Mouse (Mus musculus) liver, embryonic 15.5 days (tissue): ENCODE results near the gene B130006D01Rik. TPM values are rescaled to one million over a fixed set of nuclear protein-coding genes. Genes with fewer than 3 reads are reported as not detected.

ENCODE experiments used
- ATAC-seq: fragments of 200-750 bp; cut with Nextera tagmentation; 2 replicates; pipeline ENCODE4 v1.8.0; 2017; ENCODE audit warnings: moderate number of reproducible peaks, mild to moderate bottlenecking, moderate library complexity; ENCODE audit not compliant: insufficient read depth
- H3K27ac ChIP-seq: fragments of 300-500 bp; sonication (generic); replicated peaks from 2 replicates; pipeline ENCODE4 v1.5.1; 2015; ENCODE audit warnings: mild to moderate bottlenecking, inconsistent platforms
- H3K27me3 ChIP-seq: fragments of 300-500 bp; sonication (generic); 2 replicates; pipeline ENCODE4 v1.6.1; 2015; ENCODE audit warnings: mild to moderate bottlenecking, inconsistent platforms
- H3K36me3 ChIP-seq: fragments of 300-500 bp; sonication (generic); replicated peaks from 2 replicates; pipeline ENCODE4 v1.6.1; 2015; ENCODE audit warnings: moderate library complexity, mild to moderate bottlenecking, inconsistent platforms
- H3K4me1 ChIP-seq: fragments of 300-500 bp; sonication (generic); replicated peaks from 2 replicates; pipeline ENCODE4 v1.6.1; 2015; ENCODE audit warnings: inconsistent platforms
- H3K4me2 ChIP-seq: fragments of 300-500 bp; sonication (generic); 2 replicates; pipeline ENCODE4 v1.6.1; 2015; ENCODE audit warnings: moderate library complexity, mild to moderate bottlenecking, inconsistent platforms
- H3K4me3 ChIP-seq: fragments of 300-500 bp; sonication (generic); replicated peaks from 2 replicates; pipeline ENCODE4 v1.5.1; 2015; ENCODE audit warnings: mild to moderate bottlenecking, inconsistent platforms
- H3K9ac ChIP-seq: fragments of 300-500 bp; sonication (generic); 2 replicates; pipeline ENCODE4 v1.6.1; 2015; ENCODE audit warnings: moderate library complexity, mild to moderate bottlenecking, inconsistent platforms
- H3K9me3 ChIP-seq: fragments of 300-500 bp; sonication (generic); replicated peaks from 2 replicates; pipeline ENCODE4 v1.6.1; 2016; ENCODE audit warnings: inconsistent platforms
- WGBS: fragments of 180-500 bp; shearing (Covaris S2); methylation state at CpG from one replicate; pipeline ENCODE4 v1.1.7; 2015; ENCODE audit warnings: mixed read lengths; ENCODE audit not compliant: insufficient replicate concordance; 5-methylcytosine and 5-hydroxymethylcytosine counted together
- polyA plus RNA-seq: library from polyadenylated mRNA; unstranded; fragments of >200 nt; fragmentation: Nextera tagmentation; extraction: Ambion mirVana; gene quantifications from 2 replicates; pipeline ENCODE4 v1.2.1, GENCODE M21; 2015

B130006D01Rik gene
- polyA plus RNA-seq, 1 experiment from 2014 or later, result 0.29 TPM

GRCm38 (mm10) chr11:95698541-95698940 is 24.8 kb upstream of the B130006D01Rik start:
- 78% methylated on average over 5 of the region's 5 CpGs for WGBS
- H3K9me3 ChIP-seq, result no peaks in the 10 kb centered on the region
- no peak overlapping the region for H3K9ac ChIP-seq
- H3K36me3 ChIP-seq, result no peaks in the 10 kb centered on the region
- no peak for ATAC-seq
- no peak overlapping the region for H3K4me3 ChIP-seq
- H3K4me1 ChIP-seq, result peaks cover 27% of the 10 kb centered on the region
- H3K4me2 ChIP-seq, result no peak overlapping the region
- no peaks in the 10 kb centered on the region for H3K27me3 ChIP-seq
- H3K27ac ChIP-seq, result no peak overlapping the region

- H3K4me2 ChIP-seq, result peak overlapping the region; percentile 37
- H3K27ac ChIP-seq, result peak overlapping the region; percentile 80
- H3K27me3 ChIP-seq, result no peaks in the 10 kb centered on the region
- H3K9me3 ChIP-seq, result no peaks in the 10 kb centered on the region
- H3K36me3 ChIP-seq, result no peaks in the 10 kb centered on the region
- no peak overlapping the region for H3K9ac ChIP-seq
- ATAC-seq, result peak; percentile 85
- WGBS, result 42% methylated on average over 13 of the region's 13 CpGs
- peaks cover 32% of the 10 kb centered on the region for H3K4me1 ChIP-seq
- H3K4me3 ChIP-seq, result no peak overlapping the region
These were observed 22.3 kb upstream of the B130006D01Rik start for GRCm38 (mm10) chr11:95700778-95701739.

DNA sequence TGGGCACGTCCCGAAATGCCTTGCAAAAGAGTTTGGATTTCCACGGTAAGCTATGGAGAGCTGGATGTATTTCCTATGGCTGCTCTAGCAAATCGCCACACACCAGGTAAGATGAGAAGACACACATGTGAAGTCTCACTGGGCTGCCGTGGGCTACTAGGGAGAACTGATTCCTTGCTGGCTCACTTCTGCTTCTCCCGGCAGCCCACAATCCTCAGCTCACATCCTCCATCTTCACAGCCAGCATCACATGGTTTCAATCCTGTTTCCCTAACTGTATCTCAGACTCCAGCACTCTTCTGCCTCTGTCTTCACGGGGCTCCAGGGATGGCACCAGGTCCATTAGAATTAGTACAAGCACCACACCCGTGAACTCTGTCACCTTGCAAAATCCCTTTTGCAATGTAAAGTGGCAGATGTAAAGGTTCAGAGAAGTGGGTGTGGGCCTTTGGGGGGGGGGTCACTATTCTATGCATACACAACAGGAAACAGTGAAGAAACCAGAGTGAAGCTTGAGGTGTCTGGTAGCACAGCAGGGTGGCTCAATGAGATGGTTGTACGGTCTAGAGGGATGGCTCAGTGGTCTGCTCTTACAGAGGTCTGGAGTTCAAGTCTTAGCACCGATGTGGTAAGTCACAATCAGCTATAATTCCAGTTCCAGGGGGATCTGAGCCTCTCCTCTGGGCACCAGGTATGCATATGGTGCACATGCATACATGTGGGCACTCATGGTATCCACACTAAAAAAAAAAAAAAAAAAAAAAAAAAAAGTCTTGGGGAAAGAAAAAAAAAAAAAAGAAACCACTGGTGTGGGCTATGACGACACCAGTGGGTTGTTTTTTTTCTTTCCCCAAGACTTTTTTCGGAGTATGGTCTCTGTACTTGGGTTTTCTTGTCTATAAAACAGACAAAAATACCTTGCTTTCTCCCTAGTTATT is 19.1 kb upstream of the B130006D01Rik start:
- H3K27ac ChIP-seq, result no peak overlapping the region
- no peak overlapping the region for H3K4me3 ChIP-seq
- H3K4me1 ChIP-seq, result peaks cover 49% of the 10 kb centered on the region
- H3K9ac ChIP-seq, result no peak overlapping the region
- H3K27me3 ChIP-seq, result no peaks in the 10 kb centered on the region
- H3K9me3 ChIP-seq, result no peaks in the 10 kb centered on the region
- no peak for ATAC-seq
- no peak overlapping the region for H3K4me2 ChIP-seq
- 75% methylated on average over 12 of the region's 12 CpGs for WGBS
- no peaks in the 10 kb centered on the region for H3K36me3 ChIP-seq

DNA sequence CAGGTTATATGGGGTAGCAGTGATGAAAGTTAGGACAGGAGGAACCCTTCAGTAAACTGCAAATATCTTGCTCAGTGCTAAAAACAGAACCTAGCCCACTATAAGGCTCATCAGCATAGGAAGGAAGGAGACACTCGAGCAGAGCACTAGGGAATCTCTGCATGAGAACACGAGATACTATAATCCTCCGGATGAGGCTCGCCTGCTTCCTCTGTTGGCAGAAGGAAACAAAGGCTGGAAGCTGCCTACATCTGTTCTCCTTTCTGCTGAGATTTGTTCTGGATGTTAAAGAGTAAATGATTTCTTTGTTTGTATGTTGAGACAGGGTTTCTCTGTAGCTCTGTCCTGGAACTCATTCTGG is 18.4 kb upstream of the B130006D01Rik start:
- WGBS, result 37% methylated on average over 4 of the region's 4 CpGs
- no peaks in the 10 kb centered on the region for H3K36me3 ChIP-seq
- H3K4me1 ChIP-seq, result peaks cover 50% of the 10 kb centered on the region
- no peak overlapping the region for H3K9ac ChIP-seq
- no peaks in the 10 kb centered on the region for H3K9me3 ChIP-seq
- H3K4me2 ChIP-seq, result no peak overlapping the region
- no peak for ATAC-seq
- H3K4me3 ChIP-seq, result no peak overlapping the region
- H3K27ac ChIP-seq, result no peak overlapping the region
- no peaks in the 10 kb centered on the region for H3K27me3 ChIP-seq

DNA sequence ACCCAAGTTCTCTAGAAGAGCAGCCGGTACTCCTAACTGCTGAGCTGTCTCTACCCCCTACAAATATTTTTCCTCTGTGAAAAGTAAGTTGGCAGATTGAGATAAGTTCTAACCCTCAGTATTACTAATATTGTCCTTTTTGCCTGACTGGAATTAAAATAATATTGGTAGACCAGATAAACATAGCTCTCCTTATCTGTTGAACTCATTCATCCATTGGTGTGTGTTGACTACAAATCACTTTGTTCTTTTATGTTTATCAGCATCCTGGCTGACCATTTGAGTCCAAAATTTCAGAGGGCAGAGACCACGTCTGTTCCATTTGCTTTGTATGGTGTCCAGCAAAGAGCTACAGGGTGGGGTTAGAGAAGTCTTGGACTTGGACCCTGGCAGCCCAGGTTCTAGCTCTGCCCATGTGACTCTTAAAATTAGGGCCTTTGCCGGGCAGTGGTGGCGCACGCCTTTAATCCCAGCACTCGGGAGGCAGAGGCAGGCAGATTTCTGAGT is 13.8 kb upstream of the B130006D01Rik start:
- no peak overlapping the region for H3K4me2 ChIP-seq
- ATAC-seq, result no peak

DNA sequence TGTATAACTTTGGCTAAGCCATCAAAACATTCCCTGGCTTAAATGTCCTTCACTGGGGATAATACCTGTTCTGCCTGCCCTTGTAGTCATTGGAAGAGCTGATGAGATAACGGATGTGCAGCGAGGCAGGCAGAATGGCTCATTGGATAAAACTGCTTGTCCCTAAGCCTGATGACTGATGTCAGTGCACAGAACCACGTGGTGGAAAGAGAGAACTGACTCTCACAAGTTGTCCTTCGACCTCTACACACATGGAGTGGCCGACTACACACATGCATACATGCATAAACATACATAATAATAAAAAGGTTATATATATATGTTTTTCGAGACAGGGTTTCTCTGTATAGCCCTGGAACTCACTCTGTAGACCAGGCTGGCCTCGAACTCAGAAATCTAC is 12.9 kb upstream of the B130006D01Rik start:
- H3K27me3 ChIP-seq, result no peaks in the 10 kb centered on the region
- H3K9ac ChIP-seq, result no peak overlapping the region
- H3K4me2 ChIP-seq, result no peak overlapping the region
- no peak overlapping the region for H3K27ac ChIP-seq
- H3K9me3 ChIP-seq, result no peaks in the 10 kb centered on the region
- no peaks in the 10 kb centered on the region for H3K36me3 ChIP-seq
- peaks cover 60% of the 10 kb centered on the region for H3K4me1 ChIP-seq
- no peak overlapping the region for H3K4me3 ChIP-seq
- no peak for ATAC-seq
- WGBS, result 66% methylated on average over 7 of the region's 7 CpGs

More for the DNA sequence above, 13.8 kb upstream of the B130006D01Rik start:
- H3K9me3 ChIP-seq, result no peaks in the 10 kb centered on the region
- H3K27me3 ChIP-seq, result no peaks in the 10 kb centered on the region
- no peak overlapping the region for H3K4me3 ChIP-seq
- WGBS, result 58% methylated on average over 6 of the region's 6 CpGs
- H3K9ac ChIP-seq, result no peak overlapping the region
- peaks cover 52% of the 10 kb centered on the region for H3K4me1 ChIP-seq
- H3K27ac ChIP-seq, result 0 out of 2 replicates have a peak overlapping the region, but pooled peaks have one; percentile 25
- no peaks in the 10 kb centered on the region for H3K36me3 ChIP-seq

DNA sequence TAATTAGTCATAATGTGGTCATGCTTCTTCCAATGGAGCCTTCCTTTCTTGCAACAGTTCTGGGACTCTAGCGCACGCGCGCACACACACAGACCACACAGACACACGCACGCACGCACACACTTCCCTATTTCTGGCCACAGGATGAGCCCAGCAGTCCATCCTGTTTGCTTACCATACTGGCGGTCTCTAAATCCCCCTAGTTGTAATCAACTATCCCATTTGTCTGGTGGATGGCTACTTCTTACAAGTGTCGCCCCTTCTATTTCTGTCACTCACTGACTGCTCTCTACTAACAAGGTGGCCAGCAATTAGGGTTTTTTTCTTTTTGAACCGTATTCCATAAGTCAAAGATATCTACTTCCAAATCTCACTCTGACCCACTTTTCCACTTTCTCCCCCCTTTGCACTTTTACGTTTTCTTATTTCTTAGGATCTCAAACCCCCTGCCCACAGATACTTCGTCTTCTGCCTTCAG is 11.3 kb upstream of the B130006D01Rik start:
- Histone ChIP-seq H3K4me1 (peaks cover 72% of the 10 kb centered on the region), H3K4me3 (peak overlapping the region; percentile 88), H3K36me3 (no peaks in the 10 kb centered on the region), H3K9ac (peak overlapping the region; percentile 93), H3K9me3 (no peaks in the 10 kb centered on the region), H3K4me2 (peak overlapping the region; percentile 99), H3K27me3 (no peaks in the 10 kb centered on the region), H3K27ac (peak overlapping the region; percentile 94)
- peak; percentile 25; the same call in 1 of the 2 replicates for ATAC-seq
- 4% methylated on average over 12 of the region's 12 CpGs for WGBS

GRCm38 (mm10) chr11:95712563-95713224 is 10.7 kb upstream of the B130006D01Rik start, which contains the start of gene Zfp652:
Gene Zfp652 (plus strand): TSS chr11:95712673.
- Histone ChIP-seq H3K9me3 (no peaks in the 10 kb centered on the region), H3K4me1 (peaks cover 69% of the 10 kb centered on the region), H3K36me3 (no peaks in the 10 kb centered on the region), H3K4me2 (peak within 1 kb of the TSS; percentile 99), H3K27ac (peak within 1 kb of the TSS; percentile 94), H3K4me3 (peak within 1 kb of the TSS; percentile 88), H3K27me3 (no peaks in the 10 kb centered on the region), H3K9ac (peak within 1 kb of the TSS; percentile 93)
- under 1% methylated on average over 91 of the region's 103 CpGs for WGBS
- peak; percentile 85 for ATAC-seq

GRCm38 (mm10) chr11:95713225-95713810 is 10.1 kb upstream of the B130006D01Rik start:
- H3K27ac ChIP-seq, result peak overlapping the region; percentile 94
- H3K4me3 ChIP-seq, result peak overlapping the region; percentile 88
- H3K9me3 ChIP-seq, result no peaks in the 10 kb centered on the region
- H3K4me1 ChIP-seq, result peaks cover 63% of the 10 kb centered on the region
- H3K9ac ChIP-seq, result peak overlapping the region; percentile 93
- peak overlapping the region; percentile 99 for H3K4me2 ChIP-seq
- H3K36me3 ChIP-seq, result no peaks in the 10 kb centered on the region
- no peaks in the 10 kb centered on the region for H3K27me3 ChIP-seq
- WGBS, result under 1% methylated on average over 37 of the region's 49 CpGs
- ATAC-seq, result peak; percentile 52

- WGBS, result under 1% methylated on average over 13 of the region's 13 CpGs
- no peak for ATAC-seq
- H3K9me3 ChIP-seq, result no peaks in the 10 kb centered on the region
- H3K36me3 ChIP-seq, result no peaks in the 10 kb centered on the region
- peak overlapping the region; percentile 94 for H3K27ac ChIP-seq
- H3K9ac ChIP-seq, result peak overlapping the region; percentile 93
- H3K4me1 ChIP-seq, result peaks cover 62% of the 10 kb centered on the region
- H3K4me2 ChIP-seq, result peak overlapping the region; percentile 99
- H3K27me3 ChIP-seq, result no peaks in the 10 kb centered on the region
- peak overlapping the region; percentile 88 for H3K4me3 ChIP-seq
These were observed 9.6 kb upstream of the B130006D01Rik start for GRCm38 (mm10) chr11:95713811-95714241.
